Mouse (Mus musculus) liver, embryonic 12.5 days (tissue): ENCODE measurements around the gene Olfr229. TPM values are rescaled to one million over a fixed set of nuclear protein-coding genes. Genes with fewer than 3 reads are reported as not detected.
"Not testable (repeated sequence)": the region's sequence is repeated elsewhere in the genome, so short reads cannot be mapped to it uniquely, and the experiment has no call there.

Experiments
- ATAC-seq: fragments of 200-750 bp; cut with Nextera tagmentation; 2 replicates; pipeline ENCODE4 v1.8.0; 2017; ENCODE audit warnings: moderate number of reproducible peaks, mild to moderate bottlenecking, moderate library complexity
- H3K27ac ChIP-seq: fragments of 300-500 bp; sonication (generic); 2 replicates; pipeline ENCODE4 v1.5.1; 2016; ENCODE audit warnings: mild to moderate bottlenecking
- H3K27me3 ChIP-seq: fragments of 300-500 bp; sonication (generic); replicated peaks from 2 replicates; pipeline ENCODE4 v1.6.1; 2016; ENCODE audit warnings: mild to moderate bottlenecking, moderate library complexity
- H3K36me3 ChIP-seq: fragments of 300-500 bp; sonication (generic); 2 replicates; pipeline ENCODE4 v1.6.1; 2016; ENCODE audit warnings: mild to moderate bottlenecking, moderate library complexity
- H3K4me1 ChIP-seq: fragments of 300-500 bp; sonication (generic); 2 replicates; pipeline ENCODE4 v1.6.1; 2016
- H3K4me2 ChIP-seq: fragments of 300-500 bp; sonication (generic); 2 replicates; pipeline ENCODE4 v1.6.1; 2016; ENCODE audit warnings: mild to moderate bottlenecking, moderate library complexity
- H3K4me3 ChIP-seq: fragments of 300-500 bp; sonication (generic); 2 replicates; pipeline ENCODE4 v1.5.1; 2016; ENCODE audit warnings: mild to moderate bottlenecking, moderate library complexity
- H3K9ac ChIP-seq: fragments of 300-500 bp; sonication (generic); 2 replicates; pipeline ENCODE4 v1.6.1; 2016; ENCODE audit warnings: mild to moderate bottlenecking, moderate library complexity
- H3K9me3 ChIP-seq: fragments of 300-500 bp; sonication (generic); replicated peaks from 2 replicates; pipeline ENCODE4 v1.6.1; 2016; ENCODE audit warnings: mild to moderate bottlenecking, moderate library complexity
- WGBS: fragments of 180-500 bp; shearing (Covaris S2); methylation state at CpG from one replicate; pipeline ENCODE4 v1.1.7; 2016; ENCODE audit not compliant: insufficient replicate concordance; 5-methylcytosine and 5-hydroxymethylcytosine counted together
- polyA plus RNA-seq: library from polyadenylated mRNA; unstranded; fragments of >200 nt; fragmentation: Nextera tagmentation; extraction: Ambion mirVana; gene quantifications from 2 replicates; pipeline ENCODE4 v1.2.1, GENCODE M21; 2016

The Olfr229 gene
- not detected in 2 replicates for polyA plus RNA-seq

DNA sequence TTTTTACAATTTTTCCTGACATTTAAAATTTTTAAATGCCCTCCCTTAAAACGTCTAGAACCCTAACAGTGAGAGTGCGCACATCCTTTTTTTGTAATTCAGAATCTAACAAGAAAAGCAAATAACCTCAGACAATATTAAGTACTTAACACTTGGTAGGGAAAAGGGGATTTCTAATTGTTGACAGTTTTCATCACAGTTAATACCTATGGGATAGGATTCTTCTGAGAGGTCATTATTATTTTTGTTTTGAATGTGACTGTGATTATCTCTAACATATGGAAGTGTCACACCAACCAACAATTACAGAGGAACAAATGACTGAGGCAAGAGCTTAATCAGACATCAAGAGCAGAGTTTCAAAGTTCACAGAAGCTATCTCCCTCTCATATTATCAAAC, at the start of gene Olfr229:
Gene Olfr229 (plus strand): TSS at position 301 of the 400 bp plus-strand sequence.
- no peak for ATAC-seq
- no peaks in the 10 kb centered on the region for H3K27me3 ChIP-seq
- no peaks in the 10 kb centered on the region for H3K4me1 ChIP-seq
- H3K4me3 ChIP-seq: no peak within 1 kb of the TSS
- H3K36me3 ChIP-seq: no peaks in the 10 kb centered on the region
- H3K9ac ChIP-seq: no peak within 1 kb of the TSS
- WGBS: 57% methylated on average over 2 of the region's 2 CpGs
- no peak within 1 kb of the TSS for H3K27ac ChIP-seq
- no peak within 1 kb of the TSS for H3K4me2 ChIP-seq
- no peaks in the 10 kb centered on the region for H3K9me3 ChIP-seq

GRCm38 (mm10) chr9:39866122-39866521, 41.0 kb upstream of the Olfr229 start, which contains the start of gene Olfr972:
Gene Olfr972 (plus strand): TSS chr9:39866422.
- no peaks in the 10 kb centered on the region for H3K27me3 ChIP-seq
- H3K4me2 ChIP-seq: no peak within 1 kb of the TSS
- no peaks in the 10 kb centered on the region for H3K36me3 ChIP-seq
- 43% methylated on average over 2 of the region's 2 CpGs for WGBS
- no peak within 1 kb of the TSS for H3K27ac ChIP-seq
- no peak within 1 kb of the TSS for H3K4me3 ChIP-seq
- ATAC-seq: no peak
- no peaks in the 10 kb centered on the region for H3K4me1 ChIP-seq
- H3K9me3 ChIP-seq: no peaks in the 10 kb centered on the region
- no peak within 1 kb of the TSS for H3K9ac ChIP-seq

- H3K27ac ChIP-seq, H3K9me3 ChIP-seq, H3K9ac ChIP-seq, H3K4me2 ChIP-seq, H3K4me3 ChIP-seq, H3K27me3 ChIP-seq, ATAC-seq, H3K4me1 ChIP-seq, H3K36me3 ChIP-seq: not testable (repeated sequence)
- 60% methylated on average over 1 of the region's 1 CpGs for WGBS
These were observed 35.1 kb upstream of the Olfr229 start for GRCm38 (mm10) chr9:39871986-39872385.

GRCm38 (mm10) chr9:39877541-39878396, 29.4 kb upstream of the Olfr229 start:
- no CpG with 5 or more reads among the region's 4 CpGs for WGBS
- H3K4me3 ChIP-seq: not testable (repeated sequence)

DNA sequence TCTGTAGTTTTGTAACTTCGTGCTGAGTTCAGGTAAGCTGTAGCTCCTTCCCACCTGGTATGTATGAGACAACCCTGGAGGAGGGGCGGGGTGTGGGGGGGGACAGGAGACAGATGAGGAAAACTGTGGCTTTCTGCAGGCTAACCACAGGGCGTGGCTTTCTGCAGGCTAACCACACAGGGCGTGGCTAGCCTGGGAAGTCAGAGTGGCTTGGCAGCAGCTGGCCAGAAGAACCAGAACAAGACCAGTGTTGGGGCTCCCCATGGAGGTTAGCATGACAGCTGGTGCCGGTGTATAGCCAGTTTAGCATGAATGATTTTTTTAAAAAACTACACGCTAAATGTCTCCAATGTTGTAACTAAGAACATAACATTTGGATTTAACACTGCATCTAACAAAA, 2.0 kb upstream of the Olfr229 start:
- Histone ChIP-seq H3K27ac (no peak overlapping the region), H3K4me2 (no peak overlapping the region), H3K36me3 (no peaks in the 10 kb centered on the region), H3K9ac (no peak overlapping the region), H3K9me3 (no peaks in the 10 kb centered on the region), H3K4me3 (no peak overlapping the region), H3K4me1 (no peaks in the 10 kb centered on the region), H3K27me3 (no peaks in the 10 kb centered on the region)
- 29% methylated on average over 6 of the region's 6 CpGs for WGBS
- ATAC-seq: peak; percentile 51; the same call in 1 of the 2 replicates

More at GRCm38 (mm10) chr9:39877541-39878396, 29.4 kb upstream of the Olfr229 start:
- H3K36me3 ChIP-seq, H3K9me3 ChIP-seq, H3K27me3 ChIP-seq, H3K9ac ChIP-seq, ATAC-seq, H3K4me2 ChIP-seq, H3K27ac ChIP-seq, H3K4me1 ChIP-seq: not testable (repeated sequence)

DNA sequence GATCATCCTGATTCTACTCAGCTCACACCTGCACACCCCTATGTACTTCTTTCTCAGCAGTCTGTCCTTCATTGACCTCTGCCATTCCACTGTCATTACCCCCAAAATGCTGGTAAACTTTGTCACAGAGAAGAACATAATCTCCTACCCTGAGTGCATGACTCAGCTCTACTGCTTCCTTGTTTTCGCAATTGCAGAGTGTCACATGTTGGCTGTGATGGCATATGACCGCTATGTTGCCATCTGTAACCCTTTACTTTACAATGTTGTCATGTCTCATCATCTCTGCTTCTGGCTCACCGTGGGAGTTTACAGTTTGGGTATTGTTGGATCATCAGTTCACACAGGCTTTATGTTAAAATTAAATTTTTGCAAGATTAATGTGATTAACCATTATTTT, 2.8 kb downstream of the Olfr229 start:
- Histone ChIP-seq H3K4me3 (no peak overlapping the region), H3K36me3 (no peaks in the 10 kb centered on the region), H3K27ac (no peak overlapping the region), H3K4me2 (no peak overlapping the region), H3K9ac (no peak overlapping the region), H3K9me3 (no peaks in the 10 kb centered on the region), H3K27me3 (no peaks in the 10 kb centered on the region), H3K4me1 (no peaks in the 10 kb centered on the region)
- 49% methylated on average over 3 of the region's 3 CpGs for WGBS
- ATAC-seq: no peak

DNA sequence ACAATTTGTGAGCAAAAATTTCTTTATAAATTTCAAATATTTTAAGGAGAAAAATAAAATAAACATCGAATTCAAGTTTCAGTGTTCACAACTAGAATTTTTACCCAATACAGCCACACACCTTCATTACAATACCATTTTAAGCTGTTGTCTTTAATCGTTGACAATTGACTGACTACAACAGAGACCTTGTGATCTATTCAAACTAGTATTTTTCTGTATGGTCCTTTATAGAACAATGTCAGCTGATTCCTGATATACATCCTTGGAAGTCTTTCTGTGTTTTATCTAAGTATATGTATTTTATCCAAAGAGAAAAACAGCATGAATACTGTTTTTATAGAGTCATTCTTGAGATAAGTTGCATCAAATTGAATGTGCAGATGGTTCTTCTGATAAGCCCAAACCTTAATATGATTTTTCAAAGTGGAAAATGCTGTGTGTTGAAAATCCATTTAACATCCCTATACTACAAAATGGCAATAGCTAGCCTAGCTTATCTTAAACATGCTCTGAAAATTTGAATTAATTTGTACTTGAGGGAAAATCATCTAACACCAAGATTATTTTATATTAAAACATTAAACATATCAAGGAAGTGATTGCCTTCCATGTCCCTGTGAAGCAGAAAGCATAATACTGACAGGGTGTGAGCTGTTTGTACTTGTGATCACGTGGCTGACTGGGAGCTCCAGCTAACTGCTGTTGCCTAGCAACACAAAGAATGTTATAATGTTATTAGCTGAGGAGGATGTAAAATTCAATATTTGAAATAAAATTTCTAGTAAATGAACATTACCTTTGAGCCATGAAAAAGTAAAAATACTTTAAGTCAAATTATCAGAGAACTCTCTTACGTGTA, 21.1 kb downstream of the Olfr229 start:
- not testable (repeated sequence) for H3K4me1 ChIP-seq, H3K4me3 ChIP-seq, H3K27me3 ChIP-seq, H3K9ac ChIP-seq, H3K27ac ChIP-seq, H3K9me3 ChIP-seq, H3K36me3 ChIP-seq, H3K4me2 ChIP-seq, ATAC-seq
- no CpG with 5 or more reads among the region's 4 CpGs for whole genome bisulfite sequencing

DNA sequence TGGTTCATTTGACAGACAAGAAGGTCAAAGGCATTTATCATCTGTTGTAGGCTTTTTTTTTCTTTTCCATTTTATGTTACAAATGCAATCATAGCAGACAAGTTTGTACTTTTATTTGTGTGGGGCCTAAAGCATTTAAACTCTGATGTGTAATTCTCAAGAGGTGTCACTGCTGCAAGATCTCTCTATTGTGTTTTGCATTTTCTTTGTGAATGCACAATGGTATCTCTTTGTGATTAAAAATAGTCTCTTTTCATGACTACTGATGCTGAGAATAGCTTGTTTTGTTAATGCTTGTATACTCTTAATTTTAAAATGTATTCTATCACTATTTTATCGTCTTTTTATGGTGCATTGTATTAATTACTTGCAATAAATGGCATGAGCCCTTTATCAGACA, 21.7 kb downstream of the Olfr229 start:
- H3K27me3 ChIP-seq, H3K36me3 ChIP-seq, H3K4me2 ChIP-seq, H3K4me1 ChIP-seq, H3K4me3 ChIP-seq, ATAC-seq, H3K9ac ChIP-seq, H3K9me3 ChIP-seq, H3K27ac ChIP-seq: not testable (repeated sequence)
- WGBS: 36% methylated on average over 1 of the region's 1 CpGs

- no peak within 1 kb of the TSS for H3K4me2 ChIP-seq
- no peaks in the 10 kb centered on the region for H3K9me3 ChIP-seq
- no peak within 1 kb of the TSS for H3K27ac ChIP-seq
- no peaks in the 10 kb centered on the region for H3K27me3 ChIP-seq
- 77% methylated on average over 1 of the region's 1 CpGs for WGBS
- no peak for ATAC-seq
- no peaks in the 10 kb centered on the region for H3K4me1 ChIP-seq
- no peak within 1 kb of the TSS for H3K4me3 ChIP-seq
- no peaks in the 10 kb centered on the region for H3K36me3 ChIP-seq
- no peak within 1 kb of the TSS for H3K9ac ChIP-seq
These were observed 30.1 kb downstream of the Olfr229 start, which contains the start of gene Olfr974 for GRCm38 (mm10) chr9:39937201-39937600. Gene Olfr974 (plus strand): TSS chr9:39937501.

GRCm38 (mm10) chr9:39951946-39952345, 44.8 kb downstream of the Olfr229 start, which contains the start of gene Olfr975:
Gene Olfr975 (minus strand): TSS chr9:39952046.
- no peaks in the 10 kb centered on the region for H3K27me3 ChIP-seq
- no peaks in the 10 kb centered on the region for H3K36me3 ChIP-seq
- H3K27ac ChIP-seq: no peak within 1 kb of the TSS
- 29% methylated on average over 1 of the region's 1 CpGs for WGBS
- no peaks in the 10 kb centered on the region for H3K9me3 ChIP-seq
- no peak within 1 kb of the TSS for H3K4me2 ChIP-seq
- H3K4me1 ChIP-seq: no peaks in the 10 kb centered on the region
- no peak within 1 kb of the TSS for H3K4me3 ChIP-seq
- ATAC-seq: no peak
- no peak within 1 kb of the TSS for H3K9ac ChIP-seq

DNA sequence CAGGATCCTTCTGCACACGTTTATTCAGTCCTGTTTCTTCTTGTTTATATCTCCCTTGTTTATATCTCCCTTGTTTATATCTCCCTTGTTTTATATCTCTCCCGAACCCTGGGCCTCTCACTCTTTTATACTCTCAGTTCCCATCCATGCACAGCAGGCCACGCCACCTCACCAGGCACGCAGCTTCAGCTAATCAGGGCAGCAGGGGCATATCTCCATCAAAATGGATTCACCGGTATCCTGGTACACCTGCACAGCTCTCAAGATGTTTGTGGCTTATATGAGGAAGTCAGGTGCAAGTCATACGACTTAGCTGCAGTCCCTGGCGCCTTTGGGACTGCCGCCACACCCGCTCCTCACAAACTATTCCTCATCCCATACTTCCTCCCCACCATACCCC, 53.9 kb downstream of the Olfr229 start, which contains the start of gene Olfr976:
Gene Olfr976 (minus strand): TSS at position 101 of the 400 bp plus-strand sequence.
- WGBS: 69% methylated on average over 8 of the region's 9 CpGs
- not testable (repeated sequence) for H3K27ac ChIP-seq, H3K27me3 ChIP-seq, H3K4me2 ChIP-seq, H3K4me3 ChIP-seq, H3K9me3 ChIP-seq, H3K4me1 ChIP-seq, ATAC-seq, H3K36me3 ChIP-seq, H3K9ac ChIP-seq
